Mouse (Mus musculus) embryonic fibroblast, embryonic 13.5 days (primary cell): ENCODE measurements around the gene Klhl3.

Experiments used
- CTCF ChIP-seq: IDR thresholded peaks from 2 replicates; pipeline ENCODE4 v1.5.1; 2011; ENCODE audit warnings: mild to moderate bottlenecking, control low read depth, low read length, moderate library complexity, borderline replicate concordance; ENCODE audit not compliant: insufficient read depth
- POLR2A ChIP-seq: IDR thresholded peaks from 2 replicates; pipeline ENCODE4 v1.6.1; 2011; ENCODE audit warnings: low read depth, mild to moderate bottlenecking, control low read depth, low read length, moderate library complexity

GRCm38 (mm10) chr13:58066496-58067389, 46.6 kb downstream of the Klhl3 start:
- TF ChIP-seq POLR2A (no peak), CTCF (no peak)
